Mouse (Mus musculus): Measurements from ENCODE around the gene Notch3.

Notch3 gene

DNA sequence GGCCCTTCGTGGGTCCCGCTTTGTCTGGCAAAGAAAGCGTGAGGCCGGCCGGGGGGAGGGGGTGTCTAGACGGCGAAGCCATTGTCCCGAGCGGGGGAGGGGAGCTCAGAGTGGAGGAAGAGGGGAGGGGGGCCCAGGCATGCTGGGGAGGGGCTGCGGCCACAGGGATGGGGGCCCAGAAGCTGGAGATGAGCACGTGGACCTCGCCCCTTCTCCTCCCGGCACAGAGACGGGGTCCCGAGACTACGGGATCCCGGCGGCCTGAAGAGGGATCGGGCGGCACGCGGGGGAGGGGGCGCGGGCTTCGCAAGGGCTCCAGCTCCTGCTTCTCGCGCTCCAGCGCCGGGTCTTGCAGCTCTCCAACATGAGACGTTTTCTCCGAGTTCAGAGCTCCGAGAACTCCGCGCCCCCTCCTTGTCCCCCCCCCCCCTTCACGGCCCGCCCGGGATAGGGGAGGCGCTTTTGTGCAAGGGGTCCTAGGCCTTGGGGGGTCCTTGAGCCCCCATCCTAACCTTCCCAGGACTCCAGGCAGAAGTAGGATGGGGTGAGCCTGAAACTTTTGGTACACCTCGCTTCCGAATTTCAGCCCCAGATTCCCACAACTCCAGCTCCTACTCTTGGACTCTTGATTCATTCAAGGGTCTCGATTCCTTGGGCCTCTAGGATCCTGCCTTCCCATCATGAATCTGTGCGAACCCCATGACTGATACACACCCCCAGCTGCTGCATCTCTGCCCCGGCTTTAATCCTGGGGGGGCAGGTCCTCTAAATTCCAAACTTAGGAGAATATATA is 653 bp downstream of the Notch3 start:
- peak; percentile 82 for DNase-seq (ENCODE audit: low spot score)

DNA sequence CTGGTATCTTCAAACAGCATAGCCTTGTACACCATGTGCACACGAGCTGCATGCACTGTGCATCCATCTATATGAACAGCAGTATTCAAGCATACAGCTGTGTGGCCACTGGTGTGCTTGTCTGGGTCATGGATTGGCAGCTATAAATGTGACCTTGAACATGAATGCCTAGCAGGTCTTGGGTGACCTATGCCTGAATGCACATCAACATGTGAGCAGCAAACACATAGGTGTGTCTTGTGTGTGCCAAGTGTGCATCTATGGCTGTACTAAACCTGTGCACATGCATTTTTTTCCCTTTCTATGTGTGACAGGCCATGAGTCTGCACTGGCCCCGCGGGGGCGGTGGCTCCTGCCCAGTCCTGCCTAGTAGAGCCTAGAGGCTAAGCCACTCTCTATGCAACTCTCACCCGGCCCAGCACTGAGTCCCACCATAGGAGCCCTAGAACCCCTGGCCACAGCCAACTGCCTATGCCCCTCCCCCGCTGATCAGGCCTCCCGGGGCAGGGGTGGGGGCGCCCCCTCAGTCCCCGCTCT is 1.3 kb downstream of the Notch3 start:
- peak; percentile 42 for DNase-seq (ENCODE audit: low spot score)

DNA sequence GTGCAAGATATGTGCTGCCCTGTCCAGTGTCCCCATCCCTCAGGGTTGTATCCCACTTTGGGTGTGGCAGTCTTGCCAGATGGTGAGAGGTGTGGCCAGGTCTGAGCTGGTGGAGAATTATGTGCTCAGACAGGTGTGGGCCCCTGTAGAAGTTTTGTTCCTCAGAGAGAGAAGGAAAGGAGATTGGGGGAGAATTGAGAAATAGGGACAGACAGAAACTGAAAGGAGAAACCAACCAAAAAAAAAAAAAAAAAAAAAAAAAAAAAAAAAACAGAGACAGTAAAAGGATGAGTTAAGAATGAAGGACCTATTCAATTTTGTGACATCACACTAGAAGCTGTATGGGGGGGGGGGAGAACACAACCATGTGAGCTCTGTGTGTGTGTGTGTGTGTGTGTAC is 1.9 kb downstream of the Notch3 start:
- DNase-seq (ENCODE audit: low spot score): no peak

- DNase-seq (ENCODE audit: low spot score): peak; percentile 11
Measured at GRCm38 (mm10) chr17:32163910-32164650, 2.6 kb downstream of the Notch3 start.

GRCm38 (mm10) chr17:32162112-32162850 is 4.4 kb downstream of the Notch3 start:
- no peak for DNase-seq (ENCODE audit: low spot score)

- no peak for DNase-seq (ENCODE audit: low spot score)
Measured at GRCm38 (mm10) chr17:32160882-32161281, 5.8 kb downstream of the Notch3 start.

DNA sequence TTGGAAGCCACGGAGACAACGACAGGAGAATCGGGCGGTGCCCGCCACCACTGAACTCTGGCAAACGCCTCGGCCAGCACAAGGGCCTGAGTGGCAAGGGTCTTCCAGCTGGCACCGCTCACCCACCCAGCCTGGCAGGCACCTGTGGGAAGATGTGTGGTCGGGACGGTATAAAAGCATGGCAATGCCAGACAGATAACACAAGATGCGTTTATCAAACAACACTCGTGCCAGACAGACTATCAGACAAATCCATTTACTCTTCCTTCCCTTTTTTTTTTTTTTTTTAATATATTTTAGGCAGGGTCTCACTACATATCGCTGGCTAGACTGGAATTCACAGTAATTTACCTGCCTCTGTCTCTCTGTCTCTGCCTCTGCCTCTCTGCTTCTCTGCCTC is 7.8 kb downstream of the Notch3 start:
- DNase-seq (ENCODE audit: low spot score): no peak

- no peak for DNase-seq (ENCODE audit: low spot score)
Measured at GRCm38 (mm10) chr17:32146718-32147117, 19.9 kb downstream of the Notch3 start.

DNA sequence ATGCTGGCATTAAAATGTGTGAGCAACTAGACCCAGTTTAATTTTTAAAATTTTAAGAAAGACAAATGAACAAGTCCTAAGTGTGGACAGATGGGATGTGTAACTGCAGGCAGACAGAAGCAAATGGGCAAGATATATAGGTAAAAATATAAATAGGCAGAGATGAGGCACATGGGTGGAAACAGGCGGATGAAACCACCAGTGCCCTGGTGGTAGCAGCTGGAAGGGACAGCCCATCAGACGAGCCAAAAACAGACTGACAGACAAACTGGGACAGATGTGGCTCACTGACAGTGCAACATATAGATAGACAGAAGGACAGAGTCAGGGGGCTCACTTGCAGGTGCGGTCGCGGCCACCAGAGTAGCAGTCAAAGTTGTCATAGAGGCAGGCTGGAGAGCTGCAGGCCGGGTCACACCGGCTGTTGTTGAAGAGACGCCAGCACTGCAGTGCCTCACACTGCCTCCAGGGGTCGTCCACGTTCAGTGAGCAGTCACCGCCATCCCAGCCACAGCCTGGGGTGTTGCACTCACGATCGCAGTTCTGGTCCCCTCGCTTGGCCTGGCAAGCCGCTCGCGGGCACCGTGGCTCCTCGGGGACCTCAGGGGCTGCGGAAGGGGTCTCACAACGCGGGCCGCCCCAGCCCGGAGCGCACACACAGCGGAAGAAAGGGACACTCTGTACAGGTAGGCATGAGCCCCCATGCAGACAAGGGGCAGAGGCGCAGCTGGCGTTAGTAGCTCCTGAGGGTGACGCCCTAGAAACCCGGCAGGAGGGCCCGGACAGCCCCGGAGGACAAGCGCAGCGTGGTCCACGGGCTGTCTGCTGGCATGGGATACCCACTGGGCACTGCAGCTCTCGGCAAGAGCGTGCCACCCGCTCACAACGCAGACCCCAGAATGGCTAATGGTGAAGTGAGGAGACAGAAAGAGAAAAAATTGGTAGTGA is 23.5 kb downstream of the Notch3 start:
- DNase-seq (ENCODE audit: low spot score): peak; percentile 19

- no peak for DNase-seq (ENCODE audit: low spot score)
Measured at GRCm38 (mm10) chr17:32142234-32142633, 24.4 kb downstream of the Notch3 start.

DNA sequence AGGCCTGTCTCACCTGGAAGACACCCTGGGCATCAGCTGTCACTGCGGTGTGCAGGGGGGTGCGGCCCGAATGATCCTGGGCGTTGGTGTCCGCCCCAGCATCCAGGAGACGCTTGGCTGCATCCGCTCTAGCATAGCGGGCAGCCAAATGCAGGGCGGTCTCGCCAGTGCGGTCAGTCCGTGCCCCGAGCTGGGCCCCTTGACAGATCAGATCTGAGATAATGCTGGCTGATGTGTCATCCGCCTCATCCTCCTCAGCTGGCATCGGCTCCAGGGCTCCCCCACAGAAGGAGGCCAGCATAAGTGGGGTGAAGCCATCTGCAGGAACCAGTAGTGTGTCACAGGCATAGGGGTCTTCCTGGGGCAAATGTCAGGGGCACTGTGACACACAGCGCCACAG is 33.3 kb downstream of the Notch3 start:
- DNase-seq (ENCODE audit: low spot score): no peak

GRCm38 (mm10) chr17:32132087-32132486 is 34.6 kb downstream of the Notch3 start:
- DNase-seq (ENCODE audit: low spot score): no peak

- no peak for DNase-seq (ENCODE audit: low spot score)
Measured at GRCm38 (mm10) chr17:32130506-32130905, 36.1 kb downstream of the Notch3 start.

DNA sequence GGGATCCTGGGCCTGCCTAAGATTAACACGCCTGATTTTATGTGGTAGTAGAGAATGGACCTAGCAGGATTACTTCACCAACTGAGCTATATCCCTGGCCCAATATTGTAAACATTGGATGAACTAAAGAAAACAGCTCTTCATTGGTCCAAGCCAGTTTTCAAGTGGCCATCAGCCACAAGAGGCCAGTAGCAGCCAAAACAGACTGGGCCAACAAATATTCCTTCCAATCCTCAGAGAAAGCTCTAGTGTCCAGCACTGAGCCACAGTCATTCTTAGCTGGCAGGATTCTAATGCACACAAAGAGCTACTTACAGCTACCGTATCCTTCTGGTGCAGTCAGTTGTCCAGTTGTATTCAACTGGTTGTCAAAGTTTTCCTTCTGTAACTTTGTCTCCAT is 39.5 kb downstream of the Notch3 start:
- no peak for DNase-seq (ENCODE audit: low spot score)

DNA sequence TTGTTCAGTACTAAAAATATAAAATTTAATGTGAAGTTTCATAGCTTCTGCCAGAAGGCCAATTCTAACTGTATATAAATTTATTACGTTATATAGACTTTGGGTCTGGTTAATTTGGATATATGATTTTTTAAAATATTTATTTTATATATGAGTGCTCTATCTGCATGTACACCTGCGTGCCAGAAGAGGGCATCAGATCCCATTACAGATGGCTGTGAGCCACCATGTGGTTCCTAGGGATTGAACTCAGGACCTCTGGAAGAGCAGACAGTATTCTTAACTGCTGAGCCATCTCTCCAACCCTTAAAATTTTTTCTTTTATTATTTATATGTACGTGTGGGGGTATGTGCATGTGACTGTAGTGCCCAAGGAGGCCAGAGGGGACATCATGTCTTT is 41.2 kb downstream of the Notch3 start:
- DNase-seq (ENCODE audit: low spot score): no peak

DNA sequence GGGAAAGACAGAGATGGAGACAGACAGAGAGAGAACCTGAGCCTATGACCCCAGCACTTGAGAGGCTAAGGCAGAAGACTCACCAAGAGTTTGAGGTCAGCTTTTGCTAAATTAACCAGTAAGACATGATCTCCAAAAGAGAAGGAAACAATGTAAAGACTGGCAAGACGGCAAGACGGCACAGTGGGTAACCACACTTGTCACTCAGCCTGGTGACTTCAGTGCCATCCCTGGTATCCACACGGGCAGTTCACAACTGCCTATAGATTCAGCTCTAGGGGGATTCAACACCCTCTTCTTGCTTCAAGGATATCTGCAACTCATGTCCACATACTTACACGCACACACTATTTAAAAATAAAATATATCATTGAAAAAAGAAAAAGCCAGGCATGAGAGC is 43.1 kb downstream of the Notch3 start:
- DNase-seq (ENCODE audit: low spot score): no peak

- DNase-seq (ENCODE audit: low spot score): no peak
Measured at GRCm38 (mm10) chr17:32122587-32122970, 44.1 kb downstream of the Notch3 start.

DNA sequence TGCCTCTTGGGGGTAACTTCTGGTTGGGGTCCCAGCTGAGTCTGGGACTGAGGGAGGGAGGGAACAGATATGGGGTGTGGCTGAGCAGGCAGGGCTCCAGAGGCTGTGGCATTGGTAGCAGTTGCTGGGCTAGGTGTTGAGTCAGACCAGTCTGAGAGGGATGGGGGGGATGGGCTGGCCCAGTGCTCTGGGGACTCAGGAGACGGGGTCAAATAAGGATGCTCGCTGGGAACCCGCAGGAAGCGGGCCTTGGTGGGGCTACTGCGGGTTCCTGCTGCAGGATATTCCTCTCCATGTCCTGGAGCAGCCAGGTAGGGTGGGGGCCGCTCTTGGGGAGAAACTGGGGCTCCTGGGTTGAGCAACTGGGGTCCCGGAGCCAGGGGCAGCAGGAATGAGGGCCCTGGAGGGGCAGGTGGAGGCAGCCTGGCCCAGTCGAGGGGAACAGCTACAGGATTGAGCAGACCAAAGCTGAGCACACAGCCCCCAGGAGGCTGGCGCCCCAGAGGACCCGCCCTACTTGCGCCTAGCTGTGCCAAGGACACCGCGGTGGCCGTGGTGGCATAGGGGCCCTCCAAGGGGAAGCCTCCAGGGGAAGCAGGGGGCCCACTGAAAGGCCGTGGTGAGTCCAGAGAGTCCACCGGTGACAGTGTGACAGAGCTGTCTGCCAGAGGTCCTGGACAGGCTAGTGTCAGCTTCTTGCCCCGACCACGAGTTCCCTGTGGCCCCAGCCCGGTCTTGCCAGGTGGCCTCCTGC is 44.6 kb downstream of the Notch3 start:
- peak; percentile 30 for DNase-seq (ENCODE audit: low spot score)

DNA sequence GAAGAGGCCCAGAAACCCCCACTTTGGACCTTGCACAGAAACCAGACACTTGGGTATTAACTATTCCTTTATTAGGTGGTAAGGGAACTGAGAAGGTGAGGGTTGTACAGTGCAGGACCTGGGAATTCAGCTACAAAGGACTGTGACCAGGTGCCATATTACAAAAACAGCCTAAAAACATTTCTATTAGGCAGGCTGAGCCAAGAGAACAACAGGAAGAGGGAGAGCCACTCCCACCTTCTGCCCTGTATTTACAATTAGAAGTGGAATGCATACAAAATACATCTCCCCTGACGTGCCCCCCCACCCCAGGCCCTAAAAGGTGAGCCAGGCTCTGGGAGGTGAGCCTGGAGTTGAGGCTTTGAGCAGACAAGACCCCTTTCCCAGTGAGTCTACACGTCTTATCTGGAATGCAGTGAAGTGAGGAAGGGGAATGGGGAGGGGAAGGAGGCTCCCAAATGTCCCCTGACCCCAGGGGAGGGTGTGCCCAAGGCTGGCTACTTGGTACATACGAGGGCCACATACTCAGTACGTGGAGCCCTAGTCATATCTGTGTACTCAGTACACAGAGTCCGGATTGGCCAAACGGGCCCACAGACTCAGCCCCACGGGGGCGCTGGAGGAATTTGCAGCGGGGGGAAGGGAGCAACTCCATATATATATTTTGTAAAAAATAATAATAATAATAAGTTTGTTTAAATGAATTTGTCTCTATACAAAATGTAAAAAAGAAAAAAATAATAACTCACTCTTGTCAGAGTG is 45.7 kb downstream of the Notch3 start:
- DNase-seq (ENCODE audit: low spot score): no peak

- no peak for DNase-seq (ENCODE audit: low spot score)
Measured at GRCm38 (mm10) chr17:32119196-32119595, 47.5 kb downstream of the Notch3 start.
